Mouse (Mus musculus): Measurements from ENCODE around the gene Prkar1b.

GRCm38 (mm10) chr5:139145726-139146125, 4.1 kb downstream of the Prkar1b start:
- TF ChIP-seq POLR2A (IDR thresholded peaks at IDR 0.05; ENCODE audit: extremely low read depth, insufficient read depth, low read length) (no peak), CTCF (IDR thresholded peaks at IDR 0.05; ENCODE audit: low read depth, low read length) (no peak)

Data from liver, adult 2 months (tissue).